Mouse (Mus musculus) embryo, embryonic 10.5 days (tissue): ENCODE results near the gene Erlin1.

ENCODE experiments used
- DNase-seq: peaks from one replicate; pipeline ENCODE4 v3.0.0-alpha.2; 2015; ENCODE audit warnings: low spot score

Gene Erlin1

DNA sequence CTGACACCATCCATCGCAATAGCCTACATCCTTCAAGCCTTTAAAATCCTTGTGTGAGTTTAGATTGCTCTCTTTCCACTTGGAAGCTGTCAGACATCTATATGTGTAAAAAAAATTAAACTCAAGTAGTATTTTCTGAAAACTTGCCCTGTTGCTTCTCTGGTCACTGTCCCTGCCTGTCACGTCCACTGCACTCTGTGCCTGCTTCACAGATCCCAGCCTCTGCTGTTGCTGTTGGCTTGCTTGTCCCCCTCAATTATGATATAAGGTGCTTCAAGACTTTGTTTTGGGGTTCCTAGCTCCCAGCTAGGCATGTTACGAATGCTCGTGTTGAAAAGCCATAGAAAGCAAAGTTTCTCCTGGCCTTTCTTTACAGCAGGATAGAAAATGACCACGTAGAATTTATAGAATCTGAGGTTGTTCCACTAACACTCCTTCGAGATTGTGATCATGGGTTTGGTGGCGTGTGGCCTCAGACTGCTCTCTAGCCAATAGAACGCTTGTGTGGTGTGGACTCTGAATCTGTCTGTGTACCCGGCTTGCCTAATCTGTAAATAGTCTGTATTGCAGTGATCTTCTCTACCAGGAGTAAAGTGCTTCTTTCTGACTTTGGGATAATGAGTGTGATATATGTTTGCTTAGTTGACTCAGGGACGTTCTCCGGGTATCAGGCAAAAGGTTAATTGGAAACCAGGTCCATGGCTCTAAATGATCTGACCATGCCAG lies 70.6 kb downstream of the Erlin1 start:
- no peak for DNase-seq

GRCm38 (mm10) chr19:43998101-43998500 lies 71.5 kb downstream of the Erlin1 start:
- no peak for DNase-seq

- no peak for DNase-seq
Observed at GRCm38 (mm10) chr19:43995427-43995826, 74.2 kb downstream of the Erlin1 start.

DNA sequence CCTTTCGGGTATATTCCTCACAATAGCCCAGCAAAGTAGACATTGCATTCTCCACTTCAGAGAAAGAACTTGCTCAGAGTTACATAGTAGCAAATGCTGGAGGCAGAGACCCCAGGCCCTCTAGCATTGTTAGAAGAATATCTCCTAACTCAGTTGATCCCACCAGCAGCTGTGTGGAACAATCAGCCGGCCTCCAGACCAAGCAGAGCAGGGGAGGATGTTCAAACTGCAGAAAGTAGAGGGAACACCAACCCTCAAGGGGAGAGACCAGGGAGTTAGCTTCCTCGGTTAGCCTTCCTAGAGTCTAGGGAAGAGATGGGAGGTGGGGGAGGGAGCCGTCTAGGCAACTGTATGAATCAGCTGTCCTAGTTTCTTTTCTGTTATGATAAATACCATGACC lies 77.1 kb downstream of the Erlin1 start:
- DNase-seq, result no peak

GRCm38 (mm10) chr19:43990362-43990761 lies 79.2 kb downstream of the Erlin1 start:
- no peak for DNase-seq

GRCm38 (mm10) chr19:43986069-43986794 lies 83.4 kb downstream of the Erlin1 start, which contains the start of gene Cpn1:
Cpn1 (minus strand) TSS chr19:43986556.
- peak; percentile 38 for DNase-seq
